Mouse (Mus musculus) kidney, embryonic 15.5 days (tissue): ENCODE results near the gene Ank3. TPM values are rescaled to one million over a fixed set of nuclear protein-coding genes. Genes with fewer than 3 reads are reported as not detected.

ENCODE experiments used
- ATAC-seq: fragments of 200-750 bp; cut with Nextera tagmentation; replicated peaks from 2 replicates; pipeline ENCODE4 v1.8.0; 2017; ENCODE audit warnings: moderate TSS enrichment; ENCODE audit not compliant: low FRiP score
- H3K27ac ChIP-seq: fragments of 300-500 bp; sonication (generic); 2 replicates; pipeline ENCODE4 v1.5.1; 2015; ENCODE audit warnings: mild to moderate bottlenecking, inconsistent platforms
- H3K27me3 ChIP-seq: fragments of 300-500 bp; sonication (generic); 2 replicates; pipeline ENCODE4 v1.6.1; 2015; ENCODE audit warnings: inconsistent platforms
- H3K36me3 ChIP-seq: fragments of 300-500 bp; sonication (generic); 2 replicates; pipeline ENCODE4 v1.6.1; 2015; ENCODE audit warnings: inconsistent platforms
- H3K4me1 ChIP-seq: fragments of 300-500 bp; sonication (generic); 2 replicates; pipeline ENCODE4 v1.6.1; 2015; ENCODE audit warnings: inconsistent platforms
- H3K4me2 ChIP-seq: fragments of 300-500 bp; sonication (generic); 2 replicates; pipeline ENCODE4 v1.6.1; 2015; ENCODE audit warnings: moderate library complexity, mild to moderate bottlenecking, inconsistent platforms
- H3K4me3 ChIP-seq: fragments of 300-500 bp; sonication (generic); replicated peaks from 2 replicates; pipeline ENCODE4 v1.5.1; 2015; ENCODE audit warnings: mild to moderate bottlenecking, inconsistent platforms
- H3K9ac ChIP-seq: fragments of 300-500 bp; sonication (generic); 2 replicates; pipeline ENCODE4 v1.6.1; 2015; ENCODE audit warnings: mild to moderate bottlenecking, inconsistent platforms
- H3K9me3 ChIP-seq: fragments of 300-500 bp; sonication (generic); replicated peaks from 2 replicates; pipeline ENCODE4 v1.6.1; 2016; ENCODE audit warnings: inconsistent platforms
- WGBS: fragments of 180-500 bp; shearing (Covaris S2); methylation state at CpG from one replicate; pipeline ENCODE4 v1.1.7; 2015; ENCODE audit warnings: mixed read lengths; 5-methylcytosine and 5-hydroxymethylcytosine counted together
- polyA plus RNA-seq: library from polyadenylated mRNA; unstranded; fragments of >200 nt; fragmentation: Nextera tagmentation; extraction: Ambion mirVana; gene quantifications from 2 replicates; pipeline ENCODE4 v1.2.1, GENCODE M21; 2015

Ank3 gene
- polyA plus RNA-seq, 1 experiment from 2014 or later: 47.9 TPM

GRCm38 (mm10) chr10:69532169-69532730 lies 133.7 kb downstream of the Ank3 start:
- Histone ChIP-seq H3K4me3 (no peak overlapping the region), H3K4me2 (peak overlapping the region; percentile 42), H3K27ac (peak overlapping the region; percentile 58), H3K9me3 (no peaks in the 10 kb centered on the region), H3K27me3 (no peaks in the 10 kb centered on the region), H3K36me3 (no peaks in the 10 kb centered on the region), H3K9ac (no peak overlapping the region), H3K4me1 (peaks cover 39% of the 10 kb centered on the region)
- 33% methylated on average over 10 of the region's 10 CpGs for WGBS
- ATAC-seq: peak; percentile 61

- H3K27ac ChIP-seq: peak overlapping the region; percentile 84
- peak; percentile 76 for ATAC-seq
- 2% methylated on average over 22 of the region's 22 CpGs for WGBS
- H3K36me3 ChIP-seq: no peaks in the 10 kb centered on the region
- peak overlapping the region; percentile 65 for H3K9ac ChIP-seq
- H3K4me1 ChIP-seq: peaks cover 39% of the 10 kb centered on the region
- no peaks in the 10 kb centered on the region for H3K27me3 ChIP-seq
- H3K4me2 ChIP-seq: peak overlapping the region; percentile 72
- peak overlapping the region; percentile 55 for H3K4me3 ChIP-seq
- H3K9me3 ChIP-seq: no peaks in the 10 kb centered on the region
Observed at GRCm38 (mm10) chr10:69533505-69534388, 135.2 kb downstream of the Ank3 start.

DNA sequence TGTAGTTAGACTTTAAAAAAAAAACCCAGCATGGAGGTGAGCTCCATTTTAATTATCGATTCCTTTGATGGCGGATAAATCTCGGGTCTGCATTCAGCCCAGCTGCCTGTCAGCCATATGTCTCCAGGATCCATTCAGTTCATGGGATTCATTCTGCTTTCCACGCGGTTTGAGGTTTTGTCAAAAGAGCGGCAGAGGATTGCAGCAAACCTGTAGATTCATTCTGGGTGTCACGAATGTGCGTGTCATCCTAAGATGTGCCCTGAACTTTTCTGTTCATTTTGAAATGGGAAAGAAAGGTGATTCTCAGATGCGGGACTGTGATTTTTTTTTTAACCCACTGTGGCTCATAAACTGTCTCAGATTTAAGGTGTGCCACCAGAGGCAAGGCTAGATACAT lies 136.1 kb downstream of the Ank3 start:
- peak overlapping the region; percentile 55 for H3K4me3 ChIP-seq
- WGBS: 32% methylated on average over 9 of the region's 9 CpGs

GRCm38 (mm10) chr10:69535123-69535930 lies 136.8 kb downstream of the Ank3 start:
- WGBS: 25% methylated on average over 15 of the region's 15 CpGs
- peak overlapping the region; percentile 65 for H3K9ac ChIP-seq

More for the DNA sequence above, 136.1 kb downstream of the Ank3 start:
- peak overlapping the region; percentile 72 for H3K4me2 ChIP-seq
- peaks cover 39% of the 10 kb centered on the region for H3K4me1 ChIP-seq
- H3K27ac ChIP-seq: 0 out of 2 replicates have a peak overlapping the region, but pooled peaks have one; percentile 84
- no peak for ATAC-seq
- no peaks in the 10 kb centered on the region for H3K36me3 ChIP-seq
- peak overlapping the region; percentile 65 for H3K9ac ChIP-seq
- no peaks in the 10 kb centered on the region for H3K27me3 ChIP-seq
- H3K9me3 ChIP-seq: no peaks in the 10 kb centered on the region

GRCm38 (mm10) chr10:69535931-69536200 lies 137.3 kb downstream of the Ank3 start:
- WGBS: 54% methylated on average over 4 of the region's 4 CpGs
- Histone ChIP-seq H3K27ac (no peak overlapping the region), H3K36me3 (no peaks in the 10 kb centered on the region), H3K4me2 (peak overlapping the region; percentile 72), H3K9me3 (no peaks in the 10 kb centered on the region), H3K27me3 (no peaks in the 10 kb centered on the region), H3K9ac (no peak overlapping the region), H3K4me3 (peak overlapping the region; percentile 55), H3K4me1 (peaks cover 39% of the 10 kb centered on the region)
- ATAC-seq: no peak

More at GRCm38 (mm10) chr10:69535123-69535930, 136.8 kb downstream of the Ank3 start:
- no peak for ATAC-seq
- peak overlapping the region; percentile 84; the same call in 1 of the 2 replicates for H3K27ac ChIP-seq
- H3K9me3 ChIP-seq: no peaks in the 10 kb centered on the region
- peaks cover 39% of the 10 kb centered on the region for H3K4me1 ChIP-seq
- H3K4me3 ChIP-seq: peak overlapping the region; percentile 55
- no peaks in the 10 kb centered on the region for H3K27me3 ChIP-seq
- peak overlapping the region; percentile 72 for H3K4me2 ChIP-seq
- no peaks in the 10 kb centered on the region for H3K36me3 ChIP-seq

GRCm38 (mm10) chr10:69536372-69537075 lies 138.0 kb downstream of the Ank3 start:
- 62% methylated on average over 9 of the region's 9 CpGs for WGBS

DNA sequence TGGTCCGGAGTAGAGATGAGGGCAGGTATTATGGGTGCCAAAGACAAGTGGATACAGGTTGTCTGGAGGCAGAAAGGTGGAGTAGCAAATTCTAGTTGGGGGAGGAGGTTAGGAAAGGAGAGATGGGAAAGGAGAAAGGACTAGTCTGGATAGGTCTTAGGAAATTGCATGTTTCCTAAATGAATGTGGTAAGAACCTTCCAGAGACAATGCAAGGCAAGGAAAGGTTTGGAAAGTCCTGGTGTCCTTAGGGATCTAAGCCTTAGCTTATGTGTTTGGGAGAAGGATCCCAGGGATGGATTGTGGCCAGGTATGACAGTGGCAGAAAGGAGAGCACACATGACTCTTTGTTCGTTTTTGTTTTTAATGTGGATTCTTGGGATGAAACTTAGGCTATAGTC lies 139.7 kb downstream of the Ank3 start:
- ATAC-seq: no peak

More at GRCm38 (mm10) chr10:69536372-69537075, 138.0 kb downstream of the Ank3 start:
- no peaks in the 10 kb centered on the region for H3K27me3 ChIP-seq
- no peak for ATAC-seq
- H3K4me1 ChIP-seq: peaks cover 39% of the 10 kb centered on the region
- H3K4me3 ChIP-seq: peak overlapping the region; percentile 55
- no peaks in the 10 kb centered on the region for H3K36me3 ChIP-seq
- no peak overlapping the region for H3K27ac ChIP-seq
- H3K4me2 ChIP-seq: peak overlapping the region; percentile 72
- H3K9me3 ChIP-seq: no peaks in the 10 kb centered on the region
- H3K9ac ChIP-seq: no peak overlapping the region

GRCm38 (mm10) chr10:69542439-69542838 lies 143.9 kb downstream of the Ank3 start:
- H3K4me1 ChIP-seq: peaks cover 24% of the 10 kb centered on the region
- no peak overlapping the region for H3K9ac ChIP-seq
- H3K4me2 ChIP-seq: no peak overlapping the region
- no peak overlapping the region for H3K4me3 ChIP-seq
- H3K9me3 ChIP-seq: no peaks in the 10 kb centered on the region
- ATAC-seq: no peak
- H3K36me3 ChIP-seq: no peaks in the 10 kb centered on the region
- WGBS: 95% methylated on average over 3 of the region's 3 CpGs
- H3K27ac ChIP-seq: no peak overlapping the region
- no peaks in the 10 kb centered on the region for H3K27me3 ChIP-seq

More for the DNA sequence above, 139.7 kb downstream of the Ank3 start:
- Histone ChIP-seq H3K27me3 (no peaks in the 10 kb centered on the region), H3K9me3 (no peaks in the 10 kb centered on the region), H3K36me3 (no peaks in the 10 kb centered on the region), H3K4me3 (no peak overlapping the region), H3K4me1 (peaks cover 27% of the 10 kb centered on the region), H3K9ac (no peak overlapping the region), H3K4me2 (no peak overlapping the region), H3K27ac (no peak overlapping the region)
- WGBS: 92% methylated on average over 2 of the region's 2 CpGs

DNA sequence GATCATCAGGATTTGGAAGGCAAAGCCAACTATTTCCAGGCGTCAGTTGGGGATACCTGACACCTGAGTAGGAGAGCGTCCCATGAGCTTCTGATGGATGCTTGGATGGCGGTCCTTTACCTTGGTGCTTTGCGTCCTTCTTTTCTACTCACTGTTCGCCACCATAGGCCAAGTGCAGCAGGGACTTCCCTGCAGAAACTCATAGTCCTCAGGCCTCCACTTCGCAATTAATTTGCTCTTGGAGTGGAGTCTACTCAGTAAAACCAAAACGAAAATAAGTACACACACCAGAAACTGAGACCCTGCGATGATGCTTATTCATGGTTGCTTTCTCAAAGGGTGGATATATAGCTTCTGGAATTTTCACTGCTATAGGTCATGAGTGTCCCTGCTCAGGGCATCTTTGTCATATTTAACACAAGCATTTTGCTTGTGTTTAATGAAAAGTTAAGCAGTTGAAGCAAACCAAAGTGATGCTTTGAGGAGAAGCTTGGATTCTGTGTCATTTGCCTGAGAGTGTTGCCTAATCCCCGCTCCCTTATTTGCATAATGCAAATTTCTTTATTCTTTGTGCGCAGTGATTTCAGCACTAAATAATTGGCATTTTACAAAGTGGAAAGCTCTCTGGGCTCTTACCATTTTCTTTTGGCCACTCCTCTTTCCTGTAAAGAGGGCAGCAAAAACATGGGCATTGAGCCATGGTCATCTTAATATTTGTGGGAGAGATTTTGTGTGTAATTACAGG lies 145.5 kb downstream of the Ank3 start:
- Histone ChIP-seq H3K4me1 (peaks cover 27% of the 10 kb centered on the region), H3K9ac (no peak overlapping the region), H3K4me3 (no peak overlapping the region), H3K9me3 (no peaks in the 10 kb centered on the region), H3K27ac (peak overlapping the region; percentile 64; the same call in 1 of the 2 replicates), H3K4me2 (no peak overlapping the region), H3K36me3 (no peaks in the 10 kb centered on the region), H3K27me3 (no peaks in the 10 kb centered on the region)
- WGBS: 92% methylated on average over 10 of the region's 10 CpGs
- no peak for ATAC-seq

DNA sequence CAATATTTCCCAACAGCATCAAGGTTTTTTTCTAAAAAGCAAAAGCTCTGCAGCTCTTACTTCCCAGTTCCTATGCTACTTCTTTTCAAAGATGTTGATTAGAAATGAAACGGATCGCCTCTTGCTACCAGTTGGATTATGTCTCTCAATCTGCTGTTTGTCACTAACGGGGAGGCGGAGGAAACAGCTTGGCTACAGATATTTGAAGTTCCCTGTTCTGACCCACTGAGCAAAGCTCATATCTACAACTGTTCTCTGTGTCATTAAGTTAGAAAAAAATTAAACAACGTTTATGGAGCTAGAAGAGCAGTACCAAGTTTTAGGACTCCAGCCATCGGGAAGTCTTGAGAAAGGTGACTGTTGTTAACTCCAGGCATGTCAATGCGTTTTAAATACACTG lies 146.1 kb downstream of the Ank3 start:
- Histone ChIP-seq H3K27me3 (no peaks in the 10 kb centered on the region), H3K9ac (no peak overlapping the region), H3K4me1 (peaks cover 31% of the 10 kb centered on the region), H3K36me3 (no peaks in the 10 kb centered on the region), H3K27ac (peak overlapping the region; percentile 64), H3K4me3 (no peak overlapping the region), H3K9me3 (no peaks in the 10 kb centered on the region), H3K4me2 (no peak overlapping the region)
- WGBS: 60% methylated on average over 7 of the region's 7 CpGs
- no peak for ATAC-seq

DNA sequence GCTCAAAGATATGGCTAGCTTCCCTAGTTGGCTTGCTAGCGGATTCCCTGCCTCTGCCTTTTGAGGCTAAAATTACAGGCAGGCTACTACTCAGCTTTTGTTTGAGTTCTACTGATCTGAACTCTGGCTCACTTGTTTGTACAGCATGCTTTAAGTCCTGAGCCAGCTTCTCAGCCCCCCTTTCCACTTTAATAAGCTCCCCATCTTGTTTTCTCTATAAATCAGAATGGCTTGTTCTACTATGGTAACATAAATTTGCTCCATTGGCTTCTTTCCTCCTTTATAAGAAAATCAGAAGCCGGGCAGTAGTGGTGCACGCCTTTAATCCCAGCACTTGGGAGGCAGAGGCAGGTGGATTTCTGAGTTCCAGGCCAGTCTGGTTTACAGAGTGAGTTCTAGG lies 147.4 kb downstream of the Ank3 start:
- Histone ChIP-seq H3K27me3 (no peaks in the 10 kb centered on the region), H3K27ac (peak overlapping the region; percentile 64), H3K4me2 (no peak overlapping the region), H3K9ac (no peak overlapping the region), H3K4me3 (no peak overlapping the region), H3K36me3 (no peaks in the 10 kb centered on the region), H3K4me1 (peaks cover 40% of the 10 kb centered on the region), H3K9me3 (no peaks in the 10 kb centered on the region)
- 72% methylated on average over 3 of the region's 3 CpGs for WGBS
- no peak for ATAC-seq
